Mouse (Mus musculus) forebrain, postnatal 0 days (tissue): ENCODE measurements around the gene Krt27. TPM values are rescaled to one million over a fixed set of nuclear protein-coding genes. Genes with fewer than 3 reads are reported as not detected.

Experiments
- ATAC-seq: fragments of 200-750 bp; cut with Nextera tagmentation; 2 replicates; pipeline ENCODE4 v1.8.0; 2017; ENCODE audit warnings: mild to moderate bottlenecking, moderate library complexity
- DNase-seq: peaks from one replicate; pipeline ENCODE4 v3.0.0-alpha.2; 2015
- H3K27ac ChIP-seq: fragments of 300-500 bp; sonication (generic); 2 replicates; pipeline ENCODE4 v1.5.1; 2014; ENCODE audit warnings: low read depth, mild to moderate bottlenecking, antibody characterized with exemption, low read length, moderate library complexity, mixed read lengths
- H3K27me3 ChIP-seq: fragments of 300-500 bp; sonication (generic); 2 replicates; pipeline ENCODE4 v1.6.1; 2014; ENCODE audit warnings: mild to moderate bottlenecking, low read length, mixed read lengths; ENCODE audit not compliant: insufficient read depth
- H3K36me3 ChIP-seq: fragments of 300-500 bp; sonication (generic); 2 replicates; pipeline ENCODE4 v1.6.1; 2014; ENCODE audit warnings: mild to moderate bottlenecking, moderate library complexity; ENCODE audit not compliant: insufficient read depth
- H3K4me1 ChIP-seq: fragments of 300-500 bp; sonication (generic); 2 replicates; pipeline ENCODE4 v1.6.1; 2014; ENCODE audit warnings: antibody characterized with exemption; ENCODE audit not compliant: insufficient read depth
- H3K4me2 ChIP-seq: fragments of 300-500 bp; sonication (generic); 2 replicates; pipeline ENCODE4 v1.6.1; 2014; ENCODE audit warnings: low read depth, mild to moderate bottlenecking, moderate library complexity
- H3K4me3 ChIP-seq: fragments of 300-500 bp; sonication (generic); 2 replicates; pipeline ENCODE4 v1.5.1; 2014; ENCODE audit warnings: low read depth, low read length, mixed read lengths
- H3K9ac ChIP-seq: fragments of 300-500 bp; sonication (generic); 2 replicates; pipeline ENCODE4 v1.6.1; 2014; ENCODE audit warnings: mild to moderate bottlenecking
- H3K9me3 ChIP-seq: fragments of 300-500 bp; sonication (generic); 2 replicates; pipeline ENCODE4 v1.6.1; 2016; ENCODE audit warnings: low read length
- CTCF ChIP-seq: sonication (generic); IDR thresholded peaks from 2 replicates; pipeline ENCODE4 v1.5.1; 2016; ENCODE audit warnings: antibody characterized with exemption, control low read depth, low read depth
- WGBS: fragments of 180-500 bp; shearing (Covaris S2); extraction: QIAGEN DNeasy Blood & Tissue Kit; methylation state at CpG from one replicate; pipeline ENCODE4 v1.1.7; 2014; 5-methylcytosine and 5-hydroxymethylcytosine counted together
- polyA plus RNA-seq: library from polyadenylated mRNA; unstranded; fragments of >200 nt; fragmentation: Nextera tagmentation; extraction: Ambion mirVana; gene quantifications from 2 replicates; pipeline ENCODE4 v1.2.1, GENCODE M21; 2015
- total RNA-seq: library from RNA; depleted of rRNA; stranded (reverse); fragments of >200 nt; gene quantifications from 2 replicates; pipeline ENCODE4 v1.2.3, GENCODE M21; 2014

Krt27 gene
- total and polyA plus RNA-seq, 2 experiments from 2014 or later, result 0.10 TPM; not detected in 1

DNA sequence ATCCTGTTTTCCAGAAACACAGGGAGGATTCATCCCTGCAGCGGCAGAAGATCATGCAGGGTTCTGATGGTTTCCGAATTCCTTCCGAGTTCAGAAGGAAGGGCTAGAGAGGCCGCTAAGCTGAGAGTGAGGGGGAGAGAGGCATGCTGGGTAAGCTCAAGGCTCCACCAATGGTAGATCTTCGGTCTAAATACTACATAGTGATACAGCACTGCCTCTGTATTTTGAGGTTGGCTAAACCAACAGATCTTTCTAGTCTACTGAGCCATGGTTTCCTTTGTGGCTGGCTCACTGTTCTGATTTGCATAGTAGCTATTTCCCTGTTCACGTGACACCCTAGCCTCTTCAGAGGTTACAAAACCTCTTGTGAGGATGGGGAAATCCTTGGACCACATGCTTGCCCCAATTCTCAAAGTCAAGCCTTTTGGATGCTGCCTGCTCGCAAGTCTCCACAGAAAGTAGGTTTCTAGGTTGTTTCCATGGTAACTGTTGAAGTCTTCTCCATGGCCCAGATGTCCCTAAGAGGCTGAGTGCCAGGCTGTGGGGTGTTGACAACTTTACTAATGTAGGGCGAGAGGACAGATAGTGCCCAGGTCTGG, 19.0 kb upstream of the Krt27 start:
- TF ChIP-seq CTCF, result no peak
- H3K4me3 ChIP-seq, result no peak overlapping the region
- DNase-seq (peak; percentile 69), ATAC-seq (peak; percentile 81)
- H3K4me2 ChIP-seq, result no peak overlapping the region
- H3K4me1 ChIP-seq, result no peaks in the 10 kb centered on the region
- H3K27me3 ChIP-seq, result no peaks in the 10 kb centered on the region
- H3K9ac ChIP-seq, result no peak overlapping the region
- no peaks in the 10 kb centered on the region for H3K36me3 ChIP-seq
- WGBS, result 70% methylated on average over 8 of the region's 8 CpGs
- peak overlapping the region; percentile 54 for H3K27ac ChIP-seq
- H3K9me3 ChIP-seq, result no peaks in the 10 kb centered on the region

GRCm38 (mm10) chr11:99369229-99369628, 18.3 kb upstream of the Krt27 start:
- H3K27ac ChIP-seq, result peak overlapping the region; percentile 54
- H3K4me3 ChIP-seq, result no peak overlapping the region
- no peak for ATAC-seq
- peak; percentile 53 for TF ChIP-seq CTCF
- no peaks in the 10 kb centered on the region for H3K27me3 ChIP-seq
- H3K9me3 ChIP-seq, result no peaks in the 10 kb centered on the region
- H3K9ac ChIP-seq, result no peak overlapping the region
- WGBS, result 10% methylated on average over 3 of the region's 3 CpGs
- DNase-seq, result no peak
- H3K4me1 ChIP-seq, result no peaks in the 10 kb centered on the region
- no peak overlapping the region for H3K4me2 ChIP-seq
- no peaks in the 10 kb centered on the region for H3K36me3 ChIP-seq

DNA sequence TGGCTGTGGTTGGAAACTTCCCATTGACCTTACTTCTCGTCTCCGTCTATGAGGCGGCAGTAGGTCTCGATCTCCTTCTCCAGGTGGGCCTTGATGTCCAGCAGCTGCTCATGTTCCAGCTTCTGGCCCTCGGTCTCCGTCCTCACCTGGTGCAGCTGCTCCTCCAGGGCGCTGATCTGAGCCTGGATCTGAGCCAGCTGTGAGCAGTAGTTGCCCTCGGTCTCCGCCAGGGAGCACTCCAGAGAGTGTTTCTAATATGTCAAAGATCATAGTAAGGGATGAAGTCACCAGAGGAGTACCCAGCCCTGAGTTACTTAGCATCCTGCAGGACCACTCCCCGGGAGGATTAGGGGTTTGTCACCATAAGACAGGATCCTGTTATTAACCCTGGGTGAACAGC, 15.9 kb upstream of the Krt27 start:
- Histone ChIP-seq H3K4me3 (no peak overlapping the region), H3K4me1 (no peaks in the 10 kb centered on the region), H3K36me3 (no peaks in the 10 kb centered on the region), H3K9me3 (no peaks in the 10 kb centered on the region), H3K27ac (no peak overlapping the region), H3K4me2 (no peak overlapping the region), H3K9ac (no peak overlapping the region), H3K27me3 (no peaks in the 10 kb centered on the region)
- TF ChIP-seq CTCF, result peak; percentile 17; the same call in 1 of the 2 replicates
- no peak for DNase-seq
- WGBS, result 40% methylated on average over 10 of the region's 10 CpGs
- ATAC-seq, result no peak

- Histone ChIP-seq H3K27ac (no peak overlapping the region), H3K36me3 (no peaks in the 10 kb centered on the region), H3K9ac (no peak overlapping the region)
These were observed 13.5 kb upstream of the Krt27 start for GRCm38 (mm10) chr11:99364412-99364811.

GRCm38 (mm10) chr11:99361423-99361822, 10.5 kb upstream of the Krt27 start:
- H3K4me1 ChIP-seq, result no peaks in the 10 kb centered on the region
- no peaks in the 10 kb centered on the region for H3K36me3 ChIP-seq
- 93% methylated on average over 8 of the region's 8 CpGs for WGBS
- no peak overlapping the region for H3K9ac ChIP-seq
- DNase-seq, result no peak
- no peaks in the 10 kb centered on the region for H3K9me3 ChIP-seq
- H3K27me3 ChIP-seq, result no peaks in the 10 kb centered on the region
- no peak for TF ChIP-seq CTCF
- ATAC-seq, result no peak
- no peak overlapping the region for H3K27ac ChIP-seq
- H3K4me2 ChIP-seq, result no peak overlapping the region
- H3K4me3 ChIP-seq, result no peak overlapping the region

More at GRCm38 (mm10) chr11:99364412-99364811, 13.5 kb upstream of the Krt27 start:
- Histone ChIP-seq H3K4me2 (no peak overlapping the region), H3K4me1 (no peaks in the 10 kb centered on the region), H3K27me3 (no peaks in the 10 kb centered on the region), H3K9me3 (no peaks in the 10 kb centered on the region), H3K4me3 (no peak overlapping the region)
- 24% methylated on average over 9 of the region's 9 CpGs for WGBS
- no peak for ATAC-seq
- peak; percentile 68 for TF ChIP-seq CTCF
- DNase-seq, result peak; percentile 56

DNA sequence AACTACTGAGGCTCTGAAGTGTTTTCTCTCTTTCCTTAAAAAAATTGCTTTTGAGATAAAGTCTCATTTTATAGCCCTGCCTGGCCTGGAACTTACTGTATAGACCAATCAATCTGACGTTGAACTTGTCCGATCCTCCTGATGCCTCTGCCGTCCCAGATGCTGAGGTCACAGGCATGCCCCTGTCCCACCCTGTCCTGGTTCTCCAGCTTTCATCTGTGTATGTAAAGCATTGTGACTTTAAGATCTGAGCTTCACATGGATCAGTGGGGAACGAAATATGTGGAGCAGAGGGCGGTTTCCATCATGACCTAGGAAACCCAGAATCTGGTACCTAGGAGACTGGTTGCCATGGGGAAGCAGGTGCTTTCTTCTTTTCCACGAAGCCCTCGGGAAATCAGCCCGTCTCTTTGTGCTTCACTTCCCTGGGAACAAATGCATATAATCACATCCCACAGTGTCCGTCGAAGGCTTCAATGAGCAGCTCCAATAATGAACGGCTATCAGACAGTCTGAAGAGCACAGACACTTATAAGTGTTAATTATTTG, 11.5 kb downstream of the Krt27 start:
- DNase-seq, result peak; percentile 8
- Histone ChIP-seq H3K27me3 (no peaks in the 10 kb centered on the region), H3K9me3 (no peaks in the 10 kb centered on the region), H3K9ac (no peak overlapping the region), H3K27ac (no peak overlapping the region), H3K36me3 (no peaks in the 10 kb centered on the region), H3K4me1 (no peaks in the 10 kb centered on the region), H3K4me3 (no peak overlapping the region), H3K4me2 (no peak overlapping the region)
- WGBS, result 38% methylated on average over 11 of the region's 11 CpGs
- ATAC-seq, result peak; percentile 25; the same call in 1 of the 2 replicates
- no peak for TF ChIP-seq CTCF

DNA sequence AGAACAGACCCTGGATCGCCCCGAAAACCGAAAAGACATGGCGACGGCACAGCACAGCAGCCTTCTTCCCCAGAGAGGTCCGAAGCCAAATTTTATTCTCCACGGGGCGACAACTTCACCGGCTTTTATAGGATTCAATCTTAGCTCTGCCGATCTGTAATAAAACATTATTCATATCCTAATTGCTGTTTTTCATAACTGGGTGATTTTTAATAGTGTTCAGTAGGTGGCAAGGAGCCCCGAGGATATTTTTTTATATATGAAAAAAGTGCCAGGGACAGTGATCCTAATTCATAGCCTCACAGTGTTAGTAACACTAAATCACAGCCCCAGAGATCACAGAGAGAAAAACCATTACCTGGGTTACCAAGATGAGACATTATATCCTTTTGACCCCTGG, 13.0 kb downstream of the Krt27 start, which contains the start of gene Krt26:
TSS of gene Krt26 (minus strand) at position 101 of the 400 bp plus-strand sequence.
- ATAC-seq, result no peak

More for the DNA sequence above, 13.0 kb downstream of the Krt27 start, which contains the start of gene Krt26:
- Histone ChIP-seq H3K9ac (no peak within 1 kb of the TSS), H3K4me1 (no peaks in the 10 kb centered on the region), H3K27me3 (no peaks in the 10 kb centered on the region), H3K36me3 (no peaks in the 10 kb centered on the region), H3K4me3 (no peak within 1 kb of the TSS), H3K9me3 (no peaks in the 10 kb centered on the region), H3K27ac (no peak within 1 kb of the TSS), H3K4me2 (no peak within 1 kb of the TSS)
- no peak for TF ChIP-seq CTCF
- WGBS, result 92% methylated on average over 11 of the region's 11 CpGs
- no peak for DNase-seq
